Mouse (Mus musculus) ES-E14 (cell line): Measurements from ENCODE around the gene Igsf23. TPM values are rescaled to one million over a fixed set of nuclear protein-coding genes. Genes with fewer than 3 reads are reported as not detected.
"Not testable (repeated sequence)": the region's sequence is repeated elsewhere in the genome, so short reads cannot be mapped to it uniquely, and the experiment has no call there.

Experiments used
- DNase-seq: peaks from one replicate; pipeline ENCODE4 v3.0.0-alpha.2; 2013; ENCODE audit warnings: low read depth, low spot score
- H3K27ac ChIP-seq: 2 replicates; pipeline ENCODE4 v1.5.1; 2012; ENCODE audit warnings: low read depth, mild to moderate bottlenecking, low read length, moderate library complexity, mixed read lengths; ENCODE audit not compliant: poor library complexity, insufficient read depth, severe bottlenecking
- H3K36me3 ChIP-seq: 2 replicates; pipeline ENCODE4 v1.6.1; 2012; ENCODE audit warnings: mild to moderate bottlenecking, low read length, moderate library complexity, mixed read lengths; ENCODE audit not compliant: control insufficient read depth, poor library complexity, insufficient read depth, severe bottlenecking
- H3K4me1 ChIP-seq, 2 experiments: fragments of 150-350 bp in 1 of 2; sonication (generic) in 1 of 2; 2 replicates each; pipeline ENCODE4 v1.6.1; 2012; ENCODE audit warnings: low read length in 2 of 2, mild to moderate bottlenecking in 1 of 2, mixed read lengths in 1 of 2; ENCODE audit not compliant: control insufficient read depth in 2 of 2, insufficient read depth in 2 of 2, poor library complexity in 1 of 2
- H3K4me3 ChIP-seq, 2 experiments: fragments of 150-350 bp in 1 of 2; sonication (generic) in 1 of 2; 2 replicates each; pipeline ENCODE4 v1.5.1; 2012; ENCODE audit warnings: low read length in 2 of 2, low read depth in 1 of 2, mild to moderate bottlenecking in 1 of 2, mixed read lengths in 1 of 2; ENCODE audit not compliant: insufficient read depth in 1 of 2, poor library complexity in 1 of 2, severe bottlenecking in 1 of 2
- H3K9ac ChIP-seq: 2 replicates; pipeline ENCODE4 v1.6.1; 2012; ENCODE audit warnings: low read depth, mild to moderate bottlenecking, low read length, mixed read lengths; ENCODE audit not compliant: poor library complexity, insufficient read depth, severe bottlenecking
- H3K9me3 ChIP-seq: fragments of 150-350 bp; sonication (generic); 2 replicates; pipeline ENCODE4 v1.6.1; 2012; ENCODE audit warnings: low read depth, mild to moderate bottlenecking, low read length; ENCODE audit not compliant: control insufficient read depth, insufficient read depth
- CHD2 ChIP-seq: IDR thresholded peaks from 2 replicates; pipeline ENCODE4 v1.6.1; 2014; ENCODE audit warnings: mild to moderate bottlenecking, low read depth, low read length, inconsistent platforms
- HCFC1 ChIP-seq: IDR thresholded peaks from 2 replicates; pipeline ENCODE4 v1.6.1; 2012; ENCODE audit warnings: low read length, inconsistent platforms, borderline replicate concordance; ENCODE audit not compliant: insufficient read depth
- MAFK ChIP-seq: IDR thresholded peaks from 2 replicates; pipeline ENCODE4 v1.6.1; 2014; ENCODE audit warnings: mild to moderate bottlenecking, low read depth, low read length, inconsistent platforms; ENCODE audit not compliant: insufficient read depth
- ZNF384 ChIP-seq: IDR thresholded peaks from 2 replicates; pipeline ENCODE4 v1.6.1; 2012; ENCODE audit warnings: low read depth, low read length, inconsistent platforms
- in situ Hi-C, 2 experiments: fragments of 600-800 bp; cut with MboI; formaldehyde crosslinking; loops; one replicate each; pipeline ENCODE4 v1.15.1; 2025; ENCODE audit warnings: low sequenced_read_pairs in 2 of 2, inconsistent platforms in 1 of 2; ENCODE audit not compliant: unreplicated experiment in 2 of 2
- total RNA-seq: library from RNA; depleted of rRNA; stranded (reverse); fragments of 300-350 nt; gene quantifications from 2 replicates; pipeline ENCODE4 v1.2.3, GENCODE M21; 2012; rRNA removed

Igsf23 gene
- total RNA-seq = 4.6 and 6.6 TPM in 2 replicates

- Histone ChIP-seq H3K4me1 (peaks cover 0 to 10% of the 10 kb centered on the region in 2 experiments; a peak in 2 of 4 replicates), H3K9me3 (no peaks in the 10 kb centered on the region), H3K4me3 (peak within 1 kb of the TSS; percentile 16 to 17; a peak in 2 of 4 replicates), H3K36me3 (no peaks in the 10 kb centered on the region), H3K27ac (no peak within 1 kb of the TSS), H3K9ac (peak within 1 kb of the TSS; percentile 13; the same call in 1 of the 2 replicates)
- TF ChIP-seq HCFC1 (no peak), ZNF384 (no peak), CHD2 (no peak)
- DNase-seq = no peak
- in situ Hi-C loops = no loop called here
Observed at GRCm38 (mm10) chr7:19950589-19950988, at the start of gene Igsf23. Igsf23 (minus strand) TSS chr7:19950756.

GRCm38 (mm10) chr7:19996721-19997120 is 46.2 kb upstream of the Igsf23 start:
- H3K4me1 ChIP-seq, H3K9ac ChIP-seq, DNase-seq, H3K36me3 ChIP-seq, H3K9me3 ChIP-seq, in situ Hi-C loops, H3K27ac ChIP-seq, H3K4me3 ChIP-seq: not testable (repeated sequence)

- peak within 1 kb of the TSS; percentile 40; the same call in 1 of the 2 replicates for H3K27ac ChIP-seq
- H3K4me3 ChIP-seq = peak within 1 kb of the TSS in 1 of 2 experiments; percentile 41; a peak in 2 of 4 replicates
- H3K9ac ChIP-seq = peak within 1 kb of the TSS; percentile 42; the same call in 1 of the 2 replicates
- H3K9me3 ChIP-seq, H3K36me3 ChIP-seq, DNase-seq, H3K4me1 ChIP-seq, in situ Hi-C loops: not testable (repeated sequence)
Observed at GRCm38 (mm10) chr7:19991165-19991564, 40.6 kb upstream of the Igsf23 start, which contains the start of gene Nlrp9b. Nlrp9b (plus strand) TSS chr7:19991465.

- DNase-seq = no peak
- TF ChIP-seq CHD2 = no peak
- no peak for TF ChIP-seq HCFC1
- TF ChIP-seq MAFK = no peak
- in situ Hi-C loops = no loop called here
Observed at GRCm38 (mm10) chr7:19971516-19971915, 21.0 kb upstream of the Igsf23 start.

GRCm38 (mm10) chr7:19970196-19970595 is 19.6 kb upstream of the Igsf23 start:
- Histone ChIP-seq H3K9ac (no peak overlapping the region), H3K4me1 (no peaks in the 10 kb centered on the region), H3K4me3 (no peak overlapping the region), H3K27ac (no peak overlapping the region), H3K36me3 (peaks cover 4% of the 10 kb centered on the region; the same call in 1 of the 2 replicates), H3K9me3 (no peaks in the 10 kb centered on the region)
- in situ Hi-C loops = no loop called here
- no peak for DNase-seq
- TF ChIP-seq CHD2 = no peak

More at GRCm38 (mm10) chr7:19971516-19971915, 21.0 kb upstream of the Igsf23 start:
- Histone ChIP-seq H3K9ac (no peak overlapping the region), H3K9me3 (no peaks in the 10 kb centered on the region), H3K4me3 (no peak overlapping the region), H3K27ac (no peak overlapping the region), H3K36me3 (peaks cover 4% of the 10 kb centered on the region; the same call in 1 of the 2 replicates), H3K4me1 (no peaks in the 10 kb centered on the region)
